Mouse (Mus musculus): Measurements from ENCODE around the gene Nfatc2. TPM values are rescaled to one million over a fixed set of nuclear protein-coding genes. Genes with fewer than 3 reads are reported as not detected.

The Nfatc2 gene
- polyA plus RNA-seq, 1 experiment: 0.07 TPM

DNA sequence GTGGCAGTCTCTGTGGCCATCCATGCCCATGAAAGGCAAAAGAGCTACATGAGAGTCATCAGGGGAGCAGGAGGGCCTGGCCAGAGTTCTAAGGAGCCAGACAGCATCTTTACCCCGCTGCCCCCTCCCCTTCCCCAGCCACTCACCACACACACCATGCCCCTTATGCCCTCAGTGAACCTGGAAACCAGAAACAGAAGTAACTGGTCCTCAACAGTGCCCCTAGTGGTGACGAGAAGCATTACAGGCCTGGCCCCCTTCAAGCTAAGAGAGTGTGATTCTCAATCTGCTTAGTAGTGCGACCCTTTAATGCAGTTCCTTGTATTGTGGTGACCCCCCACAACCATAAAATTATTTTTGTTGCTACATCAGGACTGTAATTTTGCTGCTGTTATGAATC is 150.5 kb downstream of the Nfatc2 start:
- Histone ChIP-seq H3ac (ENCODE audit: control insufficient read depth, insufficient read length, low read depth) (no peak overlapping the region), H3K36me3 (ENCODE audit: control insufficient read depth, insufficient read depth) (no peaks in the 10 kb centered on the region)

DNA sequence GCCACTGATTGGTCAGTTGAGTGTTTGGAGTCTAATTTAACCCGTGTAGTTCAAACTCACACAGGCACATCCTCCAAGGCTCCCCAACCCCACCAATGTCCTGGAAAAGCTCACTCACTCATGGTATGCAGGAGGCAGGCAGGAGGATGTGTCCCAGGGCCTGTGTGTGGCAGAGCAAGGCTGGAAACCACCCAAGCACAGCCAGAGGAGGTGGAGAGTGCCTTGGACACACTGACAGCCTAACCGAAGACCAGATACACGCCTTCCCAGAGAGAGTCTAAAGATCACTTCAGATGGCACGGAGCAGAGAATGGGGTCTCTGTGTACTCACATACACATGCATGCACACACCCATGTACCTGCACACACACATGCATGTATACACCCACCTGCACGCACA is 153.4 kb downstream of the Nfatc2 start:
- Histone ChIP-seq H3ac (ENCODE audit: control insufficient read depth, insufficient read length, low read depth) (no peak overlapping the region), H3K36me3 (ENCODE audit: control insufficient read depth, insufficient read depth) (no peaks in the 10 kb centered on the region), H3K4me3 (ENCODE audit: insufficient read depth, poor library complexity, severe bottlenecking) (no peak overlapping the region), H3K79me3 (ENCODE audit: low read depth) (no peaks in the 10 kb centered on the region), H3K79me2 (ENCODE audit: control insufficient read depth, insufficient read depth) (no peaks in the 10 kb centered on the region), H3K27me3 (ENCODE audit: control insufficient read depth, insufficient read depth, insufficient read length) (peaks cover 6% of the 10 kb centered on the region)
- TF ChIP-seq MYOD1 (IDR thresholded peaks at IDR 0.05; ENCODE audit: control insufficient read depth, insufficient read length, low read depth) (no peak), MAX (IDR thresholded peaks at IDR 0.05) (no peak), USF1 (IDR thresholded peaks at IDR 0.05; ENCODE audit: low read depth) (no peak)

More for the DNA sequence above, 150.5 kb downstream of the Nfatc2 start:
- H3K79me2 ChIP-seq (ENCODE audit: control insufficient read depth, insufficient read depth): no peaks in the 10 kb centered on the region
- no peak overlapping the region for H3K4me3 ChIP-seq (ENCODE audit: insufficient read depth, poor library complexity, severe bottlenecking)
- peaks cover 6% of the 10 kb centered on the region for H3K27me3 ChIP-seq (ENCODE audit: control insufficient read depth, insufficient read depth, insufficient read length)
- no peak for TF ChIP-seq USF1 (IDR thresholded peaks at IDR 0.05; ENCODE audit: low read depth)
- TF ChIP-seq CTCF (IDR thresholded peaks at IDR 0.05; ENCODE audit: control insufficient read depth, insufficient read depth, insufficient read length): peak; percentile 4
- H3K79me3 ChIP-seq (ENCODE audit: low read depth): no peaks in the 10 kb centered on the region

DNA sequence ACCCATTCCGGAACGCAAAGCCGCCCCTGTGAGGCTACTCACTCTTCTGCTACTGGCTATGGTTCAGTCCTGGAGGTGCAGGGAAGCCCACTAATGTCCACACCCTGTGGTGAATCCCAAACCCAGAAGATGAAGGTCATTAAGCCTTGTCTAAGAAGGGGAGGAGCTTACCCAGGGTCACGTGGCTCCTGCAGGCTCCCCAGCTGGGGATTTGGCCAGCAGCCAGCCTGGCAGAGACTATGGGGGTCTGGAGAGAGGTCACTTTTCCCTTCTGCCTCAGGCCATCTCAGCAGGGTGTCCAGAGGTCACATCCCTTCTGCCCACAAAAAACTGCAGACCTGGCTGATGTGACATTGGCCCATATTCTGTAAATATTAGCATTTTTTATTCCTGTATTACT is 153.9 kb downstream of the Nfatc2 start:
- Histone ChIP-seq H3K27me3 (ENCODE audit: control insufficient read depth, insufficient read depth, insufficient read length) (peaks cover 6% of the 10 kb centered on the region), H3K79me3 (ENCODE audit: low read depth) (no peaks in the 10 kb centered on the region), H3K36me3 (ENCODE audit: control insufficient read depth, insufficient read depth) (no peaks in the 10 kb centered on the region), H3K4me3 (ENCODE audit: insufficient read depth, poor library complexity, severe bottlenecking) (no peak overlapping the region), H3ac (ENCODE audit: control insufficient read depth, insufficient read length, low read depth) (no peak overlapping the region), H3K79me2 (ENCODE audit: control insufficient read depth, insufficient read depth) (no peaks in the 10 kb centered on the region)
- no peak for TF ChIP-seq MAX (IDR thresholded peaks at IDR 0.05)
- TF ChIP-seq USF1 (IDR thresholded peaks at IDR 0.05; ENCODE audit: low read depth): peak; percentile 61
- TF ChIP-seq CTCF (IDR thresholded peaks at IDR 0.05; ENCODE audit: control insufficient read depth, insufficient read depth, insufficient read length): no peak
- TF ChIP-seq MYOD1 (IDR thresholded peaks at IDR 0.05; ENCODE audit: control insufficient read depth, insufficient read length, low read depth): no peak

DNA sequence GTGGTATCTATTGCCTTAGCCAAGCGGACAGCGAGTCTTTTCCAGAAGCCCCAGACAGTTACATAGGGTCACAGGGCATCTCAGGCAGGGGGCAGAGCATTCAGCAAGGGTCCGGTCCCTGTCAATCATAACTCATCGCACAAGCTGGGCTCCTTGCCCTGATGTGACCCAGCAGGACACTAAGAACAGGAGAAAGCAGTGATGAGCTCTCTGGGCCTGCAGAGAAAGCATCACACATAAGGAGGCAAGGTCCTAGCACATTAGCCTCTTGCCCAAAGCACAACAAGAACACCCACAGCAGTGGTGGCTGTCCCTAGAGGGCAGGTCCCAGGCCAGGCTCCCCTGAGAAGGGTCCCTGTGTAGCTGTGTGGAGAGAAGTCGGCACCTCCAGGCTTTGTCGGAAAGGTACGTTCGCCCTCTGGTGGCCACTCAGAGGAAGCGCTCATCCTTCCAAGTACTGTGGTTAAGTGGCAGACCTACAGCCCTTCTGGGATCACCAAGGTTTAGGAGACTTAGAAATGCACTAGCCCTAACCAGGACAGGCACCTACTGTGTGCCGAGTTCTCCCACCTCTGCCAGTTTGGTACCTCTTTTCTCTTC is 156.1 kb downstream of the Nfatc2 start:
- TF ChIP-seq MYOG (IDR thresholded peaks at IDR 0.05; ENCODE audit: control insufficient read depth, extremely low read depth, insufficient read length): no peak
- peak; percentile 77 for TF ChIP-seq CTCF (IDR thresholded peaks at IDR 0.05; ENCODE audit: control insufficient read depth, insufficient read depth, insufficient read length)
- no peaks in the 10 kb centered on the region for H3K79me2 ChIP-seq (ENCODE audit: control insufficient read depth, insufficient read depth)
- no peak overlapping the region for H3K4me3 ChIP-seq (ENCODE audit: insufficient read depth, poor library complexity, severe bottlenecking)
- H3K27me3 ChIP-seq (ENCODE audit: control insufficient read depth, insufficient read depth, insufficient read length): peaks cover 6% of the 10 kb centered on the region
- no peaks in the 10 kb centered on the region for H3K36me3 ChIP-seq (ENCODE audit: control insufficient read depth, insufficient read depth)
- no peak overlapping the region for H3ac ChIP-seq (ENCODE audit: control insufficient read depth, insufficient read length, low read depth)
- no peaks in the 10 kb centered on the region for H3K79me3 ChIP-seq (ENCODE audit: low read depth)

DNA sequence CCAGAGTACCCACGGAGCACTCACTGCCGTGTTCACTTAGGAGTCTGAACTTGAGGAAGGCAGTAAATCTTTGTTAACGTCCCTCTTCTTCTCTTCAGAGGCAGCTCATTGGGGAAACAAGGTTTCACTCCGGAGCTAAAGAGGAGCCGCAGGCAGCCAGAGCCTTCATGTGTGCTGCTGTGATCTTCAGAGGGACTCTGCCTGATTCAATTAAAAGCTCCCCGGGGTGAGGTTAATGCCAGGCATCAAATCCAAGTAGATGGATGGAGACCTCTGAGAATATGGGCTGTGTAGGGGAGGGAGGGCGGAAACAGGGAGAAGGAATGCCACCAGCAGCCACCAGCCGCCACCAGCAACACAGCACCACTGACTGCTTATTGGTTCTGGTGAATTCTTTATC is 157.3 kb downstream of the Nfatc2 start:
- Histone ChIP-seq H3K4me3 (ENCODE audit: insufficient read depth, poor library complexity, severe bottlenecking) (no peak overlapping the region), H3K79me2 (ENCODE audit: control insufficient read depth, insufficient read depth) (no peaks in the 10 kb centered on the region), H3K79me3 (ENCODE audit: low read depth) (no peaks in the 10 kb centered on the region), H3K36me3 (ENCODE audit: control insufficient read depth, insufficient read depth) (no peaks in the 10 kb centered on the region), H3K27me3 (ENCODE audit: control insufficient read depth, insufficient read depth, insufficient read length) (peaks cover 6% of the 10 kb centered on the region), H3ac (ENCODE audit: control insufficient read depth, insufficient read length, low read depth) (no peak overlapping the region)
- TF ChIP-seq MYOD1 (IDR thresholded peaks at IDR 0.05; ENCODE audit: control insufficient read depth, insufficient read length, low read depth) (no peak), CTCF (IDR thresholded peaks at IDR 0.05; ENCODE audit: control insufficient read depth, insufficient read depth, insufficient read length) (no peak), FOSL1 (IDR thresholded peaks at IDR 0.05; ENCODE audit: insufficient read depth, low read length, poor library complexity, severe bottlenecking) (no peak), MYOG (IDR thresholded peaks at IDR 0.05; ENCODE audit: control insufficient read depth, extremely low read depth, insufficient read length) (no peak)

DNA sequence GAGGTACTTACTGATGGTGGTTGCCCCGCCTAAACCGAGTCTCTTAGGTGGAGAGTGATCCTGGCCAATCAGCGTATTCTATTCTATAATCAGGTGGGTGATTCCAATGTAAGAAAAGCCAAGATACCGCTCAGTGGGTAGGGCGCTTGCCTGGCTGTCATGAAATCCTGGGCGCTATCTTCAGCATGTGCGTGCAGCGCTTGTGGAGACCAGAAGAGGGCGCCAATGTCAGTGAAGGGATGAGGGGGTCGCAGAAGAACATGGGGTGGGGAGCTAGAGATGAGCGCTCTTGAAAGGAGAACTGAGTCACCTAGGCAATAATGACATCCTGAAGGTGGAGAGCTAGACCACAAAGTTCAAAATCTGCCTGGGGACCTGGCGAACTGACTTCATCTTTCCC is 160.0 kb downstream of the Nfatc2 start:
- Histone ChIP-seq H3K36me3 (ENCODE audit: control insufficient read depth, insufficient read depth) (no peaks in the 10 kb centered on the region), H3K27me3 (ENCODE audit: control insufficient read depth, insufficient read depth, insufficient read length) (no peaks in the 10 kb centered on the region), H3K79me2 (ENCODE audit: control insufficient read depth, insufficient read depth) (no peaks in the 10 kb centered on the region), H3K4me3 (ENCODE audit: insufficient read depth, poor library complexity, severe bottlenecking) (no peak overlapping the region), H3K79me3 (ENCODE audit: low read depth) (no peaks in the 10 kb centered on the region), H3ac (ENCODE audit: control insufficient read depth, insufficient read length, low read depth) (no peak overlapping the region)
- TF ChIP-seq CEBPB (IDR thresholded peaks at IDR 0.05; ENCODE audit: low read depth) (no peak), MAX (IDR thresholded peaks at IDR 0.05) (no peak), MYOG (IDR thresholded peaks at IDR 0.05; ENCODE audit: control insufficient read depth, extremely low read depth, insufficient read length) (no peak), MYOD1 (IDR thresholded peaks at IDR 0.05; ENCODE audit: control insufficient read depth, insufficient read length, low read depth) (no peak), CTCF (IDR thresholded peaks at IDR 0.05; ENCODE audit: control insufficient read depth, insufficient read depth, insufficient read length) (no peak), FOSL1 (IDR thresholded peaks at IDR 0.05; ENCODE audit: insufficient read depth, low read length, poor library complexity, severe bottlenecking) (no peak), USF1 (IDR thresholded peaks at IDR 0.05; ENCODE audit: low read depth) (no peak)

Measured in C2C12 (cell line).